Mouse (Mus musculus) heart, postnatal 25 days (tissue): ENCODE measurements around the gene Arhgap23. TPM values are rescaled to one million over a fixed set of nuclear protein-coding genes. Genes with fewer than 3 reads are reported as not detected.

Experiments
- DNase-seq: peaks from one replicate; pipeline ENCODE4 v3.0.0; 2022; ENCODE audit warnings: low spot score
- intact Hi-C: fragments of 180-260 bp; cut with DNase I; formaldehyde crosslinking; loops from one replicate; pipeline ENCODE4 v1.15.1; 2025
- total RNA-seq, 2 experiments: library from RNA; stranded (reverse); gene quantifications; 2 replicates each; pipeline ENCODE4 v1.2.3; 2021

Arhgap23 gene
- 10 to 100 TPM; 14.8 to 19.4 TPM for total RNA-seq

- intact Hi-C loops, result no loop called here
- DNase-seq, result no peak
These were observed at the start of gene Arhgap23 for GRCm38 (mm10) chr11:97415330-97415711. Gene Arhgap23, plus strand, starts transcription at chr11:97415533.

- intact Hi-C loops, result no loop called here
- DNase-seq, result no peak
These were observed 49.8 kb upstream of the Arhgap23 start for GRCm38 (mm10) chr11:97365556-97365955.

GRCm38 (mm10) chr11:97368501-97368900, 46.8 kb upstream of the Arhgap23 start:
- intact Hi-C loops, result no loop called here
- no peak for DNase-seq

GRCm38 (mm10) chr11:97370329-97371091, 44.8 kb upstream of the Arhgap23 start:
- intact Hi-C loops, result no loop called here
- no peak for DNase-seq

- DNase-seq, result no peak
- intact Hi-C loops, result no loop called here
These were observed 43.0 kb upstream of the Arhgap23 start for GRCm38 (mm10) chr11:97372159-97372864.

GRCm38 (mm10) chr11:97373402-97373801, 41.9 kb upstream of the Arhgap23 start:
- intact Hi-C loops, result no loop called here
- no peak for DNase-seq

- intact Hi-C loops, result no loop called here
- DNase-seq, result no peak
These were observed 35.3 kb upstream of the Arhgap23 start for GRCm38 (mm10) chr11:97380036-97380435.

GRCm38 (mm10) chr11:97383017-97383416, 32.3 kb upstream of the Arhgap23 start:
- DNase-seq, result no peak
- intact Hi-C loops, result no loop called here

- DNase-seq, result no peak
- intact Hi-C loops, result no loop called here
These were observed 31.6 kb upstream of the Arhgap23 start for GRCm38 (mm10) chr11:97383764-97384163.

- no peak for DNase-seq
- intact Hi-C loops, result no loop called here
These were observed 27.5 kb upstream of the Arhgap23 start for GRCm38 (mm10) chr11:97387811-97388210.

GRCm38 (mm10) chr11:97389127-97389526, 26.2 kb upstream of the Arhgap23 start:
- intact Hi-C loops, result no loop called here
- DNase-seq, result no peak

- intact Hi-C loops, result no loop called here
These were observed 21.7 kb upstream of the Arhgap23 start for GRCm38 (mm10) chr11:97393658-97394057.

GRCm38 (mm10) chr11:97394146-97394545, 21.2 kb upstream of the Arhgap23 start:
- intact Hi-C loops, result no loop called here
- no peak for DNase-seq

More at GRCm38 (mm10) chr11:97393658-97394057, 21.7 kb upstream of the Arhgap23 start:
- DNase-seq, result no peak

GRCm38 (mm10) chr11:97398506-97398905, 16.8 kb upstream of the Arhgap23 start:
- no peak for DNase-seq
- intact Hi-C loops, result no loop called here

- intact Hi-C loops, result loop anchor here (1.0 kb wide), 1 partner anchor 43 kb away; no protein-coding TSS in a partner anchor
- DNase-seq, result peak; percentile 68
These were observed 15.2 kb upstream of the Arhgap23 start for GRCm38 (mm10) chr11:97399958-97400710.

GRCm38 (mm10) chr11:97401082-97401481, 14.3 kb upstream of the Arhgap23 start:
- DNase-seq, result no peak
- intact Hi-C loops, result no loop called here

- DNase-seq, result no peak
- intact Hi-C loops, result no loop called here
These were observed 13.5 kb upstream of the Arhgap23 start for GRCm38 (mm10) chr11:97401686-97402435.

GRCm38 (mm10) chr11:97402746-97403145, 12.6 kb upstream of the Arhgap23 start:
- no peak for DNase-seq
- intact Hi-C loops, result no loop called here

- intact Hi-C loops, result no loop called here
- no peak for DNase-seq
These were observed 11.6 kb upstream of the Arhgap23 start for GRCm38 (mm10) chr11:97403614-97404183.
